Mouse (Mus musculus) left cerebral cortex, adult 8-10 months (tissue): ENCODE measurements at regions not wholly inside any gene's neighbourhood (a gene's known extent, or its start where the extent isn't known, plus 50 kb on each side); places are given as distances from the start of the nearest gene placed in this dataset.

ENCODE experiments used
- DNase-seq, 2 experiments: peaks; one replicate each; pipeline ENCODE4 v3.0.0; 2022; ENCODE audit warnings: low spot score in 2 of 2

- no peak for DNase-seq
Observed at GRCm38 (mm10) chr1:104226493-104226892, 541.8 kb upstream of the Cdh20 start.

GRCm38 (mm10) chr1:104226901-104227300 is 541.4 kb upstream of the Cdh20 start:
- DNase-seq = peak; percentile 10 to 76

GRCm38 (mm10) chr1:104241605-104242004 is 526.7 kb upstream of the Cdh20 start:
- DNase-seq = peak in 1 of 2 experiments; percentile 55

- no peak for DNase-seq
Observed at GRCm38 (mm10) chr1:104265775-104266174, 502.6 kb upstream of the Cdh20 start.

- no peak for DNase-seq
Observed at GRCm38 (mm10) chr1:104307941-104308340, 460.4 kb upstream of the Cdh20 start.

- DNase-seq = peak in 1 of 2 experiments; percentile 10
Observed at GRCm38 (mm10) chr1:104311617-104312016, 456.7 kb upstream of the Cdh20 start.

GRCm38 (mm10) chr1:104315058-104315457 is 453.3 kb upstream of the Cdh20 start:
- DNase-seq = no peak

- no peak for DNase-seq
Observed at GRCm38 (mm10) chr1:104318020-104318419, 450.3 kb upstream of the Cdh20 start.

- DNase-seq = no peak
Observed at GRCm38 (mm10) chr1:104332666-104333370, 435.5 kb upstream of the Cdh20 start.

GRCm38 (mm10) chr1:104333577-104333976 is 434.8 kb upstream of the Cdh20 start:
- DNase-seq = no peak
